Mouse (Mus musculus) intestine, embryonic 14.5 days (tissue): Measurements from ENCODE around the gene Kyat3. TPM values are rescaled to one million over a fixed set of nuclear protein-coding genes. Genes with fewer than 3 reads are reported as not detected.

ENCODE experiments used
- ATAC-seq: fragments of 200-750 bp; cut with Nextera tagmentation; replicated peaks from 2 replicates; pipeline ENCODE4 v1.8.0; 2017; ENCODE audit warnings: low read depth, moderate number of reproducible peaks, moderate TSS enrichment, moderate library complexity; ENCODE audit not compliant: low FRiP score, low TSS enrichment
- DNase-seq: peaks from one replicate; pipeline ENCODE4 v3.0.0-alpha.2; 2018; ENCODE audit warnings: low spot score
- H3K27ac ChIP-seq: fragments of 300-500 bp; sonication (generic); 2 replicates; pipeline ENCODE4 v1.5.1; 2014; ENCODE audit warnings: low read depth, mild to moderate bottlenecking, control low read depth
- H3K27me3 ChIP-seq: fragments of 300-500 bp; sonication (generic); replicated peaks from 2 replicates; pipeline ENCODE4 v1.6.1; 2014; ENCODE audit warnings: low read length, control low read depth; ENCODE audit not compliant: control insufficient read depth, insufficient read depth
- H3K36me3 ChIP-seq: fragments of 300-500 bp; sonication (generic); 2 replicates; pipeline ENCODE4 v1.6.1; 2014; ENCODE audit warnings: low read length, control low read depth; ENCODE audit not compliant: control insufficient read depth, insufficient read depth
- H3K4me1 ChIP-seq: fragments of 300-500 bp; sonication (generic); replicated peaks from 2 replicates; pipeline ENCODE4 v1.6.1; 2014; ENCODE audit warnings: low read length, control low read depth, mixed read lengths; ENCODE audit not compliant: control insufficient read depth, insufficient read depth
- H3K4me2 ChIP-seq: fragments of 300-500 bp; sonication (generic); 2 replicates; pipeline ENCODE4 v1.6.1; 2014; ENCODE audit warnings: low read length
- H3K4me3 ChIP-seq: fragments of 300-500 bp; sonication (generic); 2 replicates; pipeline ENCODE4 v1.5.1; 2014; ENCODE audit warnings: low read depth, low read length, control low read depth, mixed read lengths
- H3K9ac ChIP-seq: fragments of 300-500 bp; sonication (generic); 2 replicates; pipeline ENCODE4 v1.6.1; 2014; ENCODE audit warnings: mild to moderate bottlenecking, low read length
- H3K9me3 ChIP-seq: fragments of 300-500 bp; sonication (generic); 2 replicates; pipeline ENCODE4 v1.6.1; 2016; ENCODE audit warnings: low read length, control low read depth; ENCODE audit not compliant: control insufficient read depth
- WGBS: fragments of 180-500 bp; shearing (Covaris S2); extraction: QIAGEN DNeasy Blood & Tissue Kit; methylation state at CpG from one replicate; pipeline ENCODE4 v1.1.7; 2014; 5-methylcytosine and 5-hydroxymethylcytosine counted together
- polyA plus RNA-seq: library from polyadenylated mRNA; unstranded; fragments of >200 nt; fragmentation: Nextera tagmentation; extraction: Ambion mirVana; gene quantifications from 2 replicates; pipeline ENCODE4 v1.2.1, GENCODE M21; 2014

The Kyat3 gene
- polyA plus RNA-seq, 1 experiment from 2014 or later = 20.5 TPM

GRCm38 (mm10) chr3:142760356-142760755 is 59.5 kb downstream of the Kyat3 start:
- Histone ChIP-seq H3K4me1 (no peaks in the 10 kb centered on the region), H3K4me2 (no peak overlapping the region), H3K9me3 (no peaks in the 10 kb centered on the region), H3K9ac (no peak overlapping the region), H3K4me3 (no peak overlapping the region), H3K27me3 (no peaks in the 10 kb centered on the region), H3K27ac (no peak overlapping the region), H3K36me3 (no peaks in the 10 kb centered on the region)
- ATAC-seq = no peak
- WGBS = 73% methylated on average over 6 of the region's 6 CpGs
- DNase-seq = no peak

GRCm38 (mm10) chr3:142764995-142765777 is 64.3 kb downstream of the Kyat3 start, which contains the start of gene Gtf2b:
Gene Gtf2b, plus strand, starts transcription at chr3:142765045.
- ATAC-seq (peak; percentile 99), DNase-seq (peak; percentile 98)
- H3K4me1 ChIP-seq = peaks cover 11% of the 10 kb centered on the region
- H3K27ac ChIP-seq = peak within 1 kb of the TSS; percentile 86
- H3K36me3 ChIP-seq = no peaks in the 10 kb centered on the region
- no peaks in the 10 kb centered on the region for H3K27me3 ChIP-seq
- peak within 1 kb of the TSS; percentile 99 for H3K4me2 ChIP-seq
- under 1% methylated on average over 64 of the region's 64 CpGs for WGBS
- H3K9me3 ChIP-seq = no peaks in the 10 kb centered on the region
- peak within 1 kb of the TSS; percentile 97 for H3K4me3 ChIP-seq
- H3K9ac ChIP-seq = peak within 1 kb of the TSS; percentile 96

DNA sequence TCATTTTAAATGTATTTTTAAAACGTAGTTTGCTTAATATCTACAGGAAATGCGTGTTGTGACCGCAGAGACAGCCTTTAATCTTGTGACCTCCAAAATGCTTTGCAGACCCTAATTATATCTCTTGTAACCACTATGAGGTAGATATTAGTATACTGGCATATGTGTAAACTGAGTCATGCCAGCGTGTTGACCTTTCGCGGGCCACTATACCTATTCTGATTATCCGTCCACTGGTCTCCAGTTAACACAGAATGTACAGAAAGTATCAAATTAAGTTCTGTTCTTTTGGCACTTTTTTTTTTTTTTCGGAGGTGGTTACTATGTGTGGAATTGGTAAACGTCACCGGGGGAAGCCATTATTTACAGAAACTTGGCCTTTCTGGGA is 64.9 kb downstream of the Kyat3 start:
- peak overlapping the region; percentile 97 for H3K4me3 ChIP-seq
- H3K27ac ChIP-seq = peak overlapping the region; percentile 86; the same call in 1 of the 2 replicates
- DNase-seq (no peak), ATAC-seq (no peak)
- H3K9me3 ChIP-seq = no peaks in the 10 kb centered on the region
- WGBS = 12% methylated on average over 10 of the region's 10 CpGs
- no peaks in the 10 kb centered on the region for H3K36me3 ChIP-seq
- peak overlapping the region; percentile 99 for H3K4me2 ChIP-seq
- H3K27me3 ChIP-seq = no peaks in the 10 kb centered on the region
- peak overlapping the region; percentile 96 for H3K9ac ChIP-seq
- H3K4me1 ChIP-seq = peaks cover 11% of the 10 kb centered on the region

GRCm38 (mm10) chr3:142768498-142768897 is 67.6 kb downstream of the Kyat3 start:
- DNase-seq (no peak), ATAC-seq (no peak)
- Histone ChIP-seq H3K27ac (no peak overlapping the region), H3K4me3 (no peak overlapping the region), H3K9me3 (no peaks in the 10 kb centered on the region), H3K36me3 (peaks cover 16% of the 10 kb centered on the region), H3K27me3 (no peaks in the 10 kb centered on the region), H3K9ac (no peak overlapping the region), H3K4me2 (no peak overlapping the region), H3K4me1 (peaks cover 11% of the 10 kb centered on the region)
- 94% methylated on average over 6 of the region's 6 CpGs for WGBS

- no peak overlapping the region for H3K9ac ChIP-seq
- ATAC-seq (no peak), DNase-seq (no peak)
- no peak overlapping the region for H3K27ac ChIP-seq
- H3K4me3 ChIP-seq = no peak overlapping the region
- no peak overlapping the region for H3K4me2 ChIP-seq
- peaks cover 11% of the 10 kb centered on the region for H3K4me1 ChIP-seq
- no peaks in the 10 kb centered on the region for H3K9me3 ChIP-seq
- H3K36me3 ChIP-seq = peaks cover 18% of the 10 kb centered on the region
- WGBS = 62% methylated on average over 1 of the region's 1 CpGs
- H3K27me3 ChIP-seq = no peaks in the 10 kb centered on the region
Observed at GRCm38 (mm10) chr3:142770518-142770917, 69.7 kb downstream of the Kyat3 start.

- Histone ChIP-seq H3K36me3 (peaks cover 42% of the 10 kb centered on the region), H3K4me2 (no peak overlapping the region), H3K9me3 (no peaks in the 10 kb centered on the region), H3K9ac (no peak overlapping the region), H3K27ac (no peak overlapping the region), H3K4me3 (no peak overlapping the region), H3K27me3 (no peaks in the 10 kb centered on the region), H3K4me1 (no peaks in the 10 kb centered on the region)
- DNase-seq (no peak), ATAC-seq (0 out of 2 replicates have a peak, but pooled peaks have one; percentile 36)
- 65% methylated on average over 4 of the region's 4 CpGs for WGBS
Observed at GRCm38 (mm10) chr3:142773538-142774191, 72.8 kb downstream of the Kyat3 start.

DNA sequence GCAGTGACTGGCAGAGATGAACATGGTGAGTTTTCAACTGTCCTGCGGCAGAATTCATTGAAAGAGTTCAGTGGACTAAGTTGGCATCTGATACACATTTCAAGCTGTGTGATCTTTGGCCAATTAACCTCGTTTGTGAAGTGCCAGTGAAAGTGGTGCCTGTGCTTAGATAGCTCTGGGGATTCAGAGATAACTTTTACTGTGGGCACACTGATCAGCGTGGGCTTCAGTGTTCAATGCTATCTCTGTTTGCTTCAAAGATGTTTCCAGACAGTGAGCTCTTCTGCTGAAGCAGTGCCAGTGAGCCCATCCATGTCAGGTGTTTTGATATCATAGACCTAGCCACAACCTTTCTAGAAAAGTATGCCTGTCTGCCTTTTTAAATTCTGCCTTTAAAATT is 76.4 kb downstream of the Kyat3 start:
- ATAC-seq = no peak
- 79% methylated on average over 3 of the region's 3 CpGs for WGBS

DNA sequence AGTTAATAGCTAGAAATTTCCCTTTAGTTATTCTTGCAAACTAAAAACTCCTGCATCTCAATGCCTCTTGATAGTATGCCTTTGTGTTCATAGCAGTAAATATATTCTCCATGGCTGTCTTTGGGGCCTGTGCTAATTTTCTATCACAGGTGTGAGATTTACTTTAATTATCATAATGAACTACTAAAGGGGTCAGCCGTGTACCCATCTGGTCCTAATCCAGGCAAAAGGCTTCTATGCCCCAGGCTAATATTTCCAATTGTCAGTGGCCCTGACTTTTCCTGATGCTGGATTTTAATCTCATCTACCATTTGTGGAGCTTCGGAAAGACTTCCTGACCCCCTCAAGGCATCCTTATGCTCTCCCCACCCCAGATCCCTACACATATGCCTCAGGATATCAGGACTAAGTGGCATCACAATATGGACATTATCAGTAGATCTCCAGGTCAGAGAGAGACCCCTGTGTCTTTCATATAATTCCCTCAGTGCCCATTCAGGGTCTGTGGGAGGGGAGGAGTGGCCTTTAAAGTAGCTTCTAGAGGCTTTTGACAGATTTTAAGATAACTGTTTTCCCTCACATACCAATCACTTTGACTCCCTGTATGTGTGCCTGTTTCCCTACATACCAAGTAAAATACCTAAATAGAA is 85.7 kb downstream of the Kyat3 start:
- DNase-seq (no peak), ATAC-seq (no peak)
- WGBS = 75% methylated on average over 2 of the region's 2 CpGs
- no peak overlapping the region for H3K4me2 ChIP-seq
- H3K4me3 ChIP-seq = no peak overlapping the region
- H3K36me3 ChIP-seq = peaks cover 61% of the 10 kb centered on the region
- no peak overlapping the region for H3K27ac ChIP-seq
- H3K9ac ChIP-seq = no peak overlapping the region
- no peaks in the 10 kb centered on the region for H3K4me1 ChIP-seq
- H3K9me3 ChIP-seq = no peaks in the 10 kb centered on the region
- H3K27me3 ChIP-seq = no peaks in the 10 kb centered on the region

More for the DNA sequence above, 76.4 kb downstream of the Kyat3 start:
- H3K27ac ChIP-seq = no peak overlapping the region
- peaks cover 73% of the 10 kb centered on the region for H3K36me3 ChIP-seq
- H3K4me2 ChIP-seq = no peak overlapping the region
- no peak for DNase-seq
- no peaks in the 10 kb centered on the region for H3K4me1 ChIP-seq
- H3K27me3 ChIP-seq = no peaks in the 10 kb centered on the region
- H3K4me3 ChIP-seq = no peak overlapping the region
- no peak overlapping the region for H3K9ac ChIP-seq
- no peaks in the 10 kb centered on the region for H3K9me3 ChIP-seq
